Mouse (Mus musculus) hindbrain, embryonic 14.5 days (tissue): Measurements from ENCODE around the gene Plcb3. TPM values are rescaled to one million over a fixed set of nuclear protein-coding genes. Genes with fewer than 3 reads are reported as not detected.

ENCODE experiments used
- ATAC-seq: fragments of 200-750 bp; cut with Nextera tagmentation; 2 replicates; pipeline ENCODE4 v1.8.0; 2017; ENCODE audit warnings: moderate number of reproducible peaks, mild to moderate bottlenecking, moderate TSS enrichment, moderate library complexity; ENCODE audit not compliant: low FRiP score
- DNase-seq: peaks from one replicate; pipeline ENCODE4 v3.0.0-alpha.2; 2015; ENCODE audit warnings: low spot score
- H3K27ac ChIP-seq: fragments of 300-500 bp; sonication (generic); 2 replicates; pipeline ENCODE4 v1.5.1; 2014; ENCODE audit warnings: mild to moderate bottlenecking, moderate library complexity
- H3K27me3 ChIP-seq: fragments of 300-500 bp; sonication (generic); 2 replicates; pipeline ENCODE4 v1.6.1; 2014; ENCODE audit warnings: mild to moderate bottlenecking, low read length, mixed read lengths; ENCODE audit not compliant: control insufficient read depth, insufficient read depth
- H3K36me3 ChIP-seq: fragments of 300-500 bp; sonication (generic); replicated peaks from 2 replicates; pipeline ENCODE4 v1.6.1; 2014; ENCODE audit not compliant: control insufficient read depth, insufficient read depth
- H3K4me1 ChIP-seq: fragments of 300-500 bp; sonication (generic); replicated peaks from 2 replicates; pipeline ENCODE4 v1.6.1; 2014; ENCODE audit warnings: antibody characterized with exemption, low read length, mixed read lengths; ENCODE audit not compliant: control insufficient read depth, insufficient read depth
- H3K4me2 ChIP-seq: fragments of 300-500 bp; sonication (generic); replicated peaks from 2 replicates; pipeline ENCODE4 v1.6.1; 2014; ENCODE audit warnings: mild to moderate bottlenecking, moderate library complexity
- H3K4me3 ChIP-seq: fragments of 300-500 bp; sonication (generic); replicated peaks from 2 replicates; pipeline ENCODE4 v1.5.1; 2014; ENCODE audit warnings: mild to moderate bottlenecking, low read length
- H3K9ac ChIP-seq: fragments of 300-500 bp; sonication (generic); 2 replicates; pipeline ENCODE4 v1.6.1; 2014
- H3K9me3 ChIP-seq: fragments of 300-500 bp; sonication (generic); 2 replicates; pipeline ENCODE4 v1.6.1; 2016; ENCODE audit warnings: low read length; ENCODE audit not compliant: control insufficient read depth
- WGBS: fragments of 180-500 bp; shearing (Covaris S2); extraction: QIAGEN DNeasy Blood & Tissue Kit; methylation state at CpG from one replicate; pipeline ENCODE4 v1.1.7; 2014; 5-methylcytosine and 5-hydroxymethylcytosine counted together
- polyA plus RNA-seq: library from polyadenylated mRNA; unstranded; fragments of >200 nt; fragmentation: Nextera tagmentation; extraction: Ambion mirVana; gene quantifications from 2 replicates; pipeline ENCODE4 v1.2.1, GENCODE M21; 2014

Plcb3 gene
- polyA plus RNA-seq, 1 experiment from 2014 or later = 10.6 TPM

DNA sequence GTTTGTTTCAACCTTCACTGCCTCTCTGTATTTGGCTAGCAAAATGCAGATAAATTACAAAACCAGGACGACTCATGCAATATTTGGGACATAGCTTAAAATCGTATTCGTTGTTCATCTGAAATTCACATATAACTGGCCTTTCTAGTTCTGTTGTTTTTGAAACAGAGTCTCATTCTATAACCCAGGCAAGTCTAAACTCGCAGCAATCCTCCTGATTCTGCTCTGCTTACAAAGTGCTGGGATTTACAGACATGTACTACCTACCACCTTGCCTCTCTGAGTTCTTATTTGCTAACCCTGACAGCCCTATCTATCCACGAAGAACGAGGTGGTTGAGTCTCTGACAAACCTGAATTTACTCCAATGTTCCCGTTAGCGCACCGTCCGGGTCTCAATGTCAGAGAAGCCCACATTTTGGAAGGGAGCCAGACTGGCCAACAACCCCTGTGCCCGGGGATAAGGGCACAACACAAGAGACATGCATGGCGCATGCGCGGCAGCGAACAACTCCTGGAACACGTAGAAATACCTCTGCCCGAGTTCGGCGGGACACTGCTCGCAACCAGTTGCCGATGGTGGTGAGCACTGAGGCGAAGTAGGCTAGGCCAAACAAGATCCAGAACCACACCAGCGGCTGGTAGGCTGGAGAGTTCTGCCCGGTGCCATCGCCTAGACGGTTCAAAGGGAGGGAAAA, 49.6 kb downstream of the Plcb3 start:
- 10% methylated on average over 26 of the region's 26 CpGs for WGBS
- Histone ChIP-seq H3K4me1 (peaks cover 10% of the 10 kb centered on the region), H3K9ac (no peak overlapping the region), H3K4me2 (peak overlapping the region; percentile 25; the same call in 1 of the 2 replicates), H3K27ac (no peak overlapping the region), H3K9me3 (no peaks in the 10 kb centered on the region), H3K27me3 (peaks cover 90% of the 10 kb centered on the region), H3K36me3 (no peaks in the 10 kb centered on the region), H3K4me3 (peak overlapping the region; percentile 12; the same call in 1 of the 2 replicates)
- ATAC-seq = no peak
- no peak for DNase-seq

DNA sequence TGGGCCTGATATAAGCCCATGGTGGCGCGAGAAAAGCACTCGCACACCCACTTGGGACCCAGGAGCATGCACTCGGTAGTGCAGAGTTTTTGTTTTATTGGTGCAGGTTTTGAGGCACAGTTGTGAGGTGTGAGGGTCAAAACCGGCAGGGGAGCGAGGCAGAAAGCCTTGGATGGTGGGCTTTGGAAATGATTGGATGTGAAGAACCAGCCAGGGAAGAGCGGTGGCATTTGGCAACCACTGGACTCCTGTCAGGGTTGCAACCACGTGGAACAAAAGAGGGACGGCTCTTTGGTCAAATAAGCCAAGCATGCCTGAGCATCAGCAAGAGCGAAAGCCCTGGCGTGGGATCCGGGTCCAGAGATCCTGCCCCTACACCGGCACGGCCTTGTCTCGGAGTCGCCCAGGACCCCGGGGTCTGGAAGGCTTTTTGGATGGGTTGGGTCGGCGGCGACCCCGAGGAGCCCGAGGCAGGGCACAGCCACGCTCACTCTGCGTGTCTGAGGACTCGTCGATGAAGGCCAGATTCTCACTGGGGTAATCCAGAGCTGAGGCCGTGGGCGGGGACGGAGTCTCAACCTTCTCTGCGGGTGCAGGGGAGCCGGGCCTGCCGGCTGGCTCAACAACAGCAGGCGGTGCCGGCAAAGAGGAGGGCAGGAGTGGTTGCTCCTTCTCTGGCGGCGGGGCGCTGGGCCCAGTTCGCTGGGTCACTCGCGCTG, 50.5 kb downstream of the Plcb3 start:
- Histone ChIP-seq H3K9ac (no peak overlapping the region), H3K4me3 (peak overlapping the region; percentile 12; the same call in 1 of the 2 replicates), H3K36me3 (no peaks in the 10 kb centered on the region), H3K4me2 (no peak overlapping the region), H3K27me3 (peaks cover 80% of the 10 kb centered on the region), H3K4me1 (peaks cover 13% of the 10 kb centered on the region), H3K9me3 (no peaks in the 10 kb centered on the region), H3K27ac (no peak overlapping the region)
- DNase-seq (no peak), ATAC-seq (no peak)
- 6% methylated on average over 40 of the region's 40 CpGs for WGBS

DNA sequence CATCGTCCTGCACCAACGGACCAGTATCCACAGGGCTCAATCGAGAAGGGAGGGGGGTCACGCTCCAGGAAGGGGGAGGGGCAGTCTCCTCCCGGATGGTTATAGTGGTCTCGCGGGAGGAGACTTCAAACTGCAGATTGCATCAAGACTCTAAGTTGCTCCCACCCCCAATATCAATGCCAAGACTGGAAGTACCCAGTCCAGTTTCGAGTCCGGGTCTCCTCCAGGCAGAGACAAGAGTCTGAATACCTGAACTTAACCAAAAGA, 51.0 kb downstream of the Plcb3 start, which contains the start of gene Catsperz:
Catsperz (minus strand) TSS at position 74 of the 267 bp plus-strand sequence.
- H3K4me2 ChIP-seq = peak within 1 kb of the TSS; percentile 20
- peaks cover 75% of the 10 kb centered on the region for H3K27me3 ChIP-seq
- H3K27ac ChIP-seq = no peak within 1 kb of the TSS
- H3K4me1 ChIP-seq = peaks cover 18% of the 10 kb centered on the region
- 4% methylated on average over 9 of the region's 9 CpGs for WGBS
- no peak for DNase-seq
- H3K4me3 ChIP-seq = peak within 1 kb of the TSS; percentile 12
- H3K9me3 ChIP-seq = no peaks in the 10 kb centered on the region
- H3K9ac ChIP-seq = no peak within 1 kb of the TSS
- ATAC-seq = no peak
- no peaks in the 10 kb centered on the region for H3K36me3 ChIP-seq

DNA sequence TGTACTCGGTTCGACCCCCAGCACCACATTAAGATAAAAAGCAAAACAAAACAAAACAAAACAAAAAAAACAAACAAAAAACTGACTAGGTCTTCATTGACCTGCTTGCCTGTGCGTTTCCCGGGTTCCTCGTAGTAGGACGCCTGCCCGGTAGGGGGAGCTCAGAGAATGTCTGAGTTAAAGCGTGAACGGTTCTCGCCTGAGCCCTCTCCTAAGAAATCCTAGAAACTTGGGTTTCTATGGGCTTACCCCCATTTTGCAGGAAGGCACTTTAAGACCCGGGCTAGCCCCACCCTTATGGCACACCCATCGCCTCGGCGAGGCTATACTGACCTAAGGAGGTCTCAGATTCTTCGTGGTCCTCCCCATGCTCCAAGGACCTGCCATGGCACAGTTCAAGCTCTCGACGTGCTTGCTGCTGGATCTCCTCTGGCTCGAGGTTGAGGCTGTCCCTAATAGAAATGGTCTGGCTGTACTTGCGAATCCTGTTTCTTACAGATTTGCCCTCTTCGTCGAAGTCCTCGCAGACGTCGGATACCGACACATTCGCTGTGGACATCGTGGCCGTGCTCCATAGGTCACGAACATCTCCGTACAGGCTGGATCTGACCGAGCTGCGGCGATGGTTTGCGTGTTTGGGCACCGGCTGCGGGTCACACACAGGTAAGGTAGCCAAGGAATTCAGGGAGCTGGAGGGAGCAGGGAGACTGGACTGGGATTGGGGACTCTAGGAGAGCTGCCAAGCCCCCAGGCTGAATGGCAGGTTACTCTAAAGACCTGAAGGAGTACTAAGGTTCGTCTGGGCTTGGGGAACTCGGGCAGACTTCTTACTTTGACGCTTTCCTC, 51.6 kb downstream of the Plcb3 start:
- peak; percentile 82 for DNase-seq
- Histone ChIP-seq H3K27ac (no peak overlapping the region), H3K36me3 (no peaks in the 10 kb centered on the region), H3K4me3 (peak overlapping the region; percentile 12), H3K27me3 (peaks cover 71% of the 10 kb centered on the region), H3K4me2 (peak overlapping the region; percentile 20), H3K9me3 (no peaks in the 10 kb centered on the region), H3K4me1 (peaks cover 24% of the 10 kb centered on the region), H3K9ac (no peak overlapping the region)
- WGBS = 4% methylated on average over 39 of the region's 39 CpGs
- ATAC-seq = no peak

DNA sequence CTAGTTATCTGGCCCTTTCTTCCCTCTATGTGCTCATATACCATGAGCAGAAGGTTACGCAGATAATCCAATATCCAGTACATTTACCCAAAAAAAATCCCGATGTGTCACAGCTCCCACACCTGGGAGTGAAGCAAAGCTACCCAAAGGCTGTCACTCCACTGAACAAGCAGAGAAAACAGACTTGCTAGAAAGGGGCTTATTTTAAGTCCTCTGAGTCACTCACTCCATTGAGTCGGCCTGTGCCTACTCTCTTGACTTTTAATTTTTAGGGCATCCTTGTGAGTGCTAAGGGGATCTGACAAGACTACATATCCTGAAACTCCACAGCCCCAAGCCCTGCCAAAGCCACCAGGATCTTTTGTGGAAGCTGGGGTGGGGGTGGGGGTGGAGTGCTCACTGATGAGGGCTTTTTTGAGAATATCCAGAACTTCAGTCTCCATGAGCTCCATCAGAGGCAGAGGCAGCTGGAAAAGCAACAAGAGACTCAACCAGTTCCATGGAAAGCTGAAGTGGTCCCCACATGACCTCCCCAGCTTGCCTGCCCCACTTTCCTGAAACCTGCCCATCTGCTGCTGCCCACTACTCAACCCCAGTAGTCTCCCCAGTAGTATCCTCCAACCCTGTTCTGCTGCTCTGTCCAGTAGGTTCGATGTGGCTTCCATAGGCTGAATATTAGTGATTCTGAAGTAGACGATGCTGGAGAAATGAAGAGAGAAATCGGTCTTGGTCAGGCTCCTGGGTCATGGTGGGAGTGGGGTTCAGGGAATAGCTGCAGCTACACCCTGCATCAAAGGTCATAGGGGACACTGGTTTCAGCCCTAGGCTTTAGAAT, 53.2 kb downstream of the Plcb3 start:
- H3K4me2 ChIP-seq = peak overlapping the region; percentile 97
- WGBS = 65% methylated on average over 6 of the region's 6 CpGs
- no peak overlapping the region for H3K4me3 ChIP-seq
- H3K9ac ChIP-seq = peak overlapping the region; percentile 94; the same call in 1 of the 2 replicates
- no peak overlapping the region for H3K27ac ChIP-seq
- DNase-seq (no peak), ATAC-seq (no peak)
- peaks cover 25% of the 10 kb centered on the region for H3K4me1 ChIP-seq
- no peaks in the 10 kb centered on the region for H3K36me3 ChIP-seq
- H3K27me3 ChIP-seq = peaks cover 58% of the 10 kb centered on the region
- no peaks in the 10 kb centered on the region for H3K9me3 ChIP-seq

DNA sequence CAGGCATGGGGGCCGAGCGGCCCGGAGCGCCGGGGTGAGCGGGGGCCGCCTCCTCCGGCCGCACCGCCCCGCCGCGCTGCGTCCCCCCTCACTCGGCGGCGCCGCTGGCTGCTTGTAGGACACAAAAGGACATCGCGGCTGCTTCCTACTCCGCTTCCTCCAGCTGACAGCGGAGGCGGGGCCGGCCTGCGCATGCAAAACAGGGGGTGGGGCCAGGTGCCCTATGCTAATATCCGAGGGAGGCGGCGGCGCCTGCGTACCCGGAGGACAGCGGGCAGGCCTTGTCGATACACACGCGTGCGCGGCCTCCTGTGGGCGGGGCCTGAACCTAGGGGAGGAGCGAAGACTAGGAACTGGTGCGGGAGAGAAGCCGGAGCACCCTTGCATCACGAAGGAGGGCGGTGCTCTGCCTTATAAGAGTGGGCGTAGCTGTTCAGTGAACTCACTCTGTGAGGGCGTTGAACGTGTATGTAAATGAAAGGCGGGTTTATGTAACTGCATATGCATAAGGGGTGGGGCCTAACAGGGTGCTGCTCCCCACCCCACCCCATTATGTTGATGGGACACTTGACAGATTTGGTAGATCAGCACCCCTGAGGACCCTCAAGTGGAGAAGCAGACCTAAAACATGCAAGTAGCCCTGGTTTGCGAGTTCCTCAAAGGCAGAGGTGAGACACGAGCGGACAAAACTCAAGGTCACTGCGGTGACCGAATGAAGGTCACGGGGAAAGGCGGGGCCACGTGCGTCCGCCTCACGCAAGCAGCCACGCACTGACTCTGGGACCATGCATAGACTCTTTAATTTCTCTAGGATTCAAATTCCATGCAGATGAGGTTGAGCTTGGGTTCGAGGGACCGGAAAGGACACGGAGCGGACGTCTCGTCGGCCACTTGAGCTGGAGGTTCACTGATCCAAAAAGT, 54.4 kb downstream of the Plcb3 start, which contains the start of gene Esrra:
Esrra (minus strand) TSS at position 167 of the 921 bp plus-strand sequence.
- H3K9ac ChIP-seq = peak within 1 kb of the TSS; percentile 94
- peak within 1 kb of the TSS; percentile 90 for H3K27ac ChIP-seq
- H3K27me3 ChIP-seq = peaks cover 46% of the 10 kb centered on the region
- no peaks in the 10 kb centered on the region for H3K9me3 ChIP-seq
- WGBS = under 1% methylated on average over 49 of the region's 66 CpGs
- peak within 1 kb of the TSS; percentile 97 for H3K4me2 ChIP-seq
- peak within 1 kb of the TSS; percentile 79 for H3K4me3 ChIP-seq
- DNase-seq (peak; percentile 99), ATAC-seq (peak; percentile 95)
- H3K36me3 ChIP-seq = no peaks in the 10 kb centered on the region
- peaks cover 25% of the 10 kb centered on the region for H3K4me1 ChIP-seq

DNA sequence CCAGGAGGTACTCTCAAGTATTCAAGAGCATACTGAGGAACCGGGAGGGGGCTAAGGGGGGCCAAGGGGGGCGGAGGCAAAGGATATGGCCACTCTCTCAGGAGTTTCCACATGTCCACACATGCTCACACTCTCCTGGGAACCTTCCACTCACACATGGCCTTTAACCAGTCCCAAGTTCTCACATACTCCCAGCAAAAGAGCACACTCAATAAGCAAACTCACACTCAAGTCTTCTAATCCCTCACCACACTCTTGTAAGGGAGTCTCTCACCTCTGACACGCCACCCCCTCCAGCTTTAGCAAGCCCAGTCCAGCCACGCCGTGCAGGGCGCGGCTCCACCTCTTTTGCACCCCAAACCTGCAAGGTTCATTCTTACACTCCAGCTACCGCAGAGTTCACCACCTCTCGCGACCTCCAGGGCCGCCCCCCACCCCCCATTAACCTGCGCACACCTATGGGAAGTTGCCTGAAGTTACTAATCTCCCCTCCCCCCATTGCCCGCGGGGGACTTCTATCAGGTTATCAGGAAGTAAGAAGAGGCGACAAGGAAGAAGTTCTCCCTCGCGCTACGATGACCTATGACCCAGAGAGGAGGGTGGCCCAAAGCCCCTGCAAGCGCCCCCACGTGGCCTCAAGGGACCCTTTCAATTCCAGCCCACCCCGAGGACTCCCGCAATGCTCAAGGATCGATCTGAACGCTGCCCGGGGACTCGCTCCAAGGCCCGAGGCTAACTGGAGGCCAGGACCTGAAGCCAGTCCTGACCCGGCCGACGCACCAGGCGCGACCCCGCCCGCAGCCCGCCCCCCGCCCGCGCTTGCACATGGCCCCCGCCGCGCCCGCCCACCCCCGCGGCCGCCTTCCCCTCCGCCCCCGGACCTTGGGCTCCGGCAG, 55.3 kb downstream of the Plcb3 start:
- DNase-seq (peak; percentile 55), ATAC-seq (no peak)
- H3K9me3 ChIP-seq = no peaks in the 10 kb centered on the region
- H3K27me3 ChIP-seq = peaks cover 37% of the 10 kb centered on the region
- peak overlapping the region; percentile 97 for H3K4me2 ChIP-seq
- H3K36me3 ChIP-seq = no peaks in the 10 kb centered on the region; the same call in 1 of the 2 replicates
- peaks cover 24% of the 10 kb centered on the region for H3K4me1 ChIP-seq
- H3K9ac ChIP-seq = peak overlapping the region; percentile 94
- 2% methylated on average over 38 of the region's 48 CpGs for WGBS
- peak overlapping the region; percentile 90 for H3K27ac ChIP-seq
- peak overlapping the region; percentile 79 for H3K4me3 ChIP-seq
